Mouse (Mus musculus) lung, postnatal 0 days (tissue): ENCODE measurements around the gene Gpr45. TPM values are rescaled to one million over a fixed set of nuclear protein-coding genes. Genes with fewer than 3 reads are reported as not detected.

Source experiments
- ATAC-seq: fragments of 200-750 bp; cut with Nextera tagmentation; 2 replicates; pipeline ENCODE4 v1.8.0; 2017; ENCODE audit warnings: moderate library complexity
- DNase-seq: peaks from one replicate; pipeline ENCODE4 v3.0.0-alpha.2; 2016; ENCODE audit warnings: low spot score
- H3K27ac ChIP-seq: fragments of 300-500 bp; sonication (generic); 2 replicates; pipeline ENCODE4 v1.5.1; 2014; ENCODE audit warnings: antibody characterized with exemption, mild to moderate bottlenecking, low read length, mixed read lengths
- H3K27me3 ChIP-seq: fragments of 300-500 bp; sonication (generic); replicated peaks from 2 replicates; pipeline ENCODE4 v1.6.1; 2014; ENCODE audit warnings: low read length, mixed read lengths; ENCODE audit not compliant: insufficient read depth
- H3K36me3 ChIP-seq: fragments of 300-500 bp; sonication (generic); 2 replicates; pipeline ENCODE4 v1.6.1; 2014; ENCODE audit warnings: low read length, mixed read lengths; ENCODE audit not compliant: insufficient read depth
- H3K4me1 ChIP-seq: fragments of 300-500 bp; sonication (generic); 2 replicates; pipeline ENCODE4 v1.6.1; 2014; ENCODE audit warnings: antibody characterized with exemption, low read depth, low read length, mixed read lengths; ENCODE audit not compliant: insufficient read depth
- H3K4me2 ChIP-seq: fragments of 300-500 bp; sonication (generic); replicated peaks from 2 replicates; pipeline ENCODE4 v1.6.1; 2014; ENCODE audit warnings: low read depth, mild to moderate bottlenecking, low read length, moderate library complexity, mixed read lengths
- H3K4me3 ChIP-seq: fragments of 300-500 bp; sonication (generic); 2 replicates; pipeline ENCODE4 v1.5.1; 2014; ENCODE audit warnings: low read depth, low read length
- H3K9ac ChIP-seq: fragments of 300-500 bp; sonication (generic); replicated peaks from 2 replicates; pipeline ENCODE4 v1.6.1; 2014; ENCODE audit warnings: low read depth, mild to moderate bottlenecking
- H3K9me3 ChIP-seq: fragments of 300-500 bp; sonication (generic); 2 replicates; pipeline ENCODE4 v1.6.1; 2016; ENCODE audit warnings: low read length, mixed read lengths
- CTCF ChIP-seq: IDR thresholded peaks from 2 replicates; pipeline ENCODE4 v1.5.1; 2016; ENCODE audit warnings: antibody characterized with exemption, mild to moderate bottlenecking
- EP300 ChIP-seq: IDR thresholded peaks from 2 replicates; pipeline ENCODE4 v1.6.1; 2016; ENCODE audit warnings: antibody characterized with exemption, mild to moderate bottlenecking, control low read depth
- WGBS: fragments of 180-500 bp; shearing (Covaris S2); extraction: QIAGEN DNeasy Blood & Tissue Kit; methylation state at CpG from one replicate; pipeline ENCODE4 v1.1.7; 2014; 5-methylcytosine and 5-hydroxymethylcytosine counted together
- polyA plus RNA-seq: library from polyadenylated mRNA; unstranded; fragments of >200 nt; fragmentation: Nextera tagmentation; extraction: Ambion mirVana; gene quantifications from 2 replicates; pipeline ENCODE4 v1.2.1, GENCODE M21; 2015

Gpr45 gene
- polyA plus RNA-seq, 1 experiment from 2014 or later = 1.2 TPM

DNA sequence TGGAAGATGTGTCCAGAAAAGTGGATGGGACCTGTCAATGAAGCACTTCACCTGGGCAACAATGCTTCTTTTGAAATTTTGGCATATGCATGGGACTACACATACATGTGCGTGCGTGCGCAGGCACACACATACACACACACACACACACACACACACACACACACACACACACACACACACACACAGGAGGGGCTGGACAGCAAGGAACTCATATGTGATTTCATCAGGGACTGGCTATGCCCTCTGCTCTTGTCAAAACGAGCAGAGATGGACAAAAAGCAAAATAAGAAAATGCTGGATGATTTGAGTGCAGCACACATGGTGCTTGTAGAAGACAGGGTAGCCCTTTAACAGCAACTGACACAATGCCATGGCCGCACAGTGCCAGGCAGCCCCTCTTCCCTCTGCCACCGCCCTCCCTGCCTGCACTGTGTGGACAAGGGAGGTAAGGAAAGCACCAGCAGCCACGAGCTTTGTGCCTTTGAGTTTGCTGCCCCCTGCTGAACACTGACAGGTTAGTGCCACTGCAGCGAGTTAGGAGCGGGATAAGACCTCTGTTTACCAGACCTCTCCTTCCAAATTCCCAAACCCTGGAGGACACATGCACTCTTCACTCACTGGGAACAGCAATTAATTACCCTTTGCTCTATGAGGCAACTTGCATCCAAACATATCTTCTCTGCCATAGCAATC lies 113.1 kb downstream of the Gpr45 start:
- Histone ChIP-seq H3K4me2 (no peak overlapping the region), H3K9me3 (no peaks in the 10 kb centered on the region), H3K4me1 (no peaks in the 10 kb centered on the region), H3K27me3 (no peaks in the 10 kb centered on the region), H3K36me3 (peaks cover 4% of the 10 kb centered on the region; the same call in 1 of the 2 replicates), H3K9ac (no peak overlapping the region), H3K27ac (no peak overlapping the region), H3K4me3 (no peak overlapping the region)
- ATAC-seq (peak; percentile 79), DNase-seq (peak; percentile 82)
- TF ChIP-seq CTCF (peak; percentile 95), EP300 (no peak)
- 58% methylated on average over 9 of the region's 9 CpGs for WGBS

DNA sequence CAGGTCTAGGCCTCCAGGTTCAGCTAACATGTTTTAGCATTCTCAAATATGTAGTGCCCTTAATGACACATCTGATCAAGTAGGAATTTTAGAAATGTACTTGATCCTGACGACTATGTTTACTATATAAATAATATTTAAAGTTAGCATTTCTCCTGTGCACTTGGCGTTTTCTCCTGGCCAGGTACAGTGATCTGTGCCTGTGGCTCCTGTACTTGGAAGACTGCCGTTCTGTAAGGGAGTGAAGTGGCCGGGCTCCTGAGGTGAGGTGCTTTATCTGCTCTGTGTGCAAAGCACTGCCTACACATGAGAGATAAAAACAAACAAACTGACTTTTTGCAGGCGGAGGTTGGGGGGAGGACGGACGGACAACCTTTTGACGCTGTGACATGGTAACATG lies 113.9 kb downstream of the Gpr45 start:
- DNase-seq (peak; percentile 43), ATAC-seq (peak; percentile 63)
- 60% methylated on average over 8 of the region's 8 CpGs for WGBS
- no peaks in the 10 kb centered on the region for H3K9me3 ChIP-seq
- H3K36me3 ChIP-seq = peaks cover 4% of the 10 kb centered on the region; the same call in 1 of the 2 replicates
- no peaks in the 10 kb centered on the region for H3K27me3 ChIP-seq
- no peak overlapping the region for H3K9ac ChIP-seq
- H3K4me1 ChIP-seq = no peaks in the 10 kb centered on the region; the same call in 1 of the 2 replicates
- no peak for TF ChIP-seq CTCF
- TF ChIP-seq EP300 = peak; percentile 54
- H3K4me2 ChIP-seq = no peak overlapping the region
- H3K27ac ChIP-seq = no peak overlapping the region
- H3K4me3 ChIP-seq = no peak overlapping the region

DNA sequence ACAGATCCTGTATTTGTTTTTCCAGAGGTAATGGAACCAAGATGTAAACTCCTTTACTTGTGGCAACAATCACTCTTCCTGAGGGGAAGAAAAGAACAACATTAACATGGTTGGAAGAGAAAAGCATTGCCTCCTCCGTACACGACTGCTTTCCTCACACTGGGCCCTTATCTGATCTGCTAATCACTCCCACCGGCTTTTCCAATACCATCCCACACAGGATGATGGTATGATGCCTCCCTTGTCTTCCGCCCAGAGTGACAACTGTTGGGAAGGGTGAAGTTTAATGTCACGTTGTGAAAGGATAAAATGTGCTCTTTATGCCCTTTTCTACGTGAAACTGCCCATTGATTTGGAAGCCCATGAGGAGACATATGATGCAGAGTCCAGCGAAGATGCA lies 114.9 kb downstream of the Gpr45 start:
- 57% methylated on average over 7 of the region's 7 CpGs for WGBS
- no peak for ATAC-seq
- Histone ChIP-seq H3K36me3 (peaks cover 4% of the 10 kb centered on the region; the same call in 1 of the 2 replicates), H3K27ac (no peak overlapping the region), H3K4me1 (no peaks in the 10 kb centered on the region; the same call in 1 of the 2 replicates), H3K9me3 (no peaks in the 10 kb centered on the region), H3K4me2 (no peak overlapping the region), H3K9ac (no peak overlapping the region), H3K27me3 (no peaks in the 10 kb centered on the region), H3K4me3 (no peak overlapping the region)
- TF ChIP-seq EP300 (no peak), CTCF (no peak)
- no peak for DNase-seq

DNA sequence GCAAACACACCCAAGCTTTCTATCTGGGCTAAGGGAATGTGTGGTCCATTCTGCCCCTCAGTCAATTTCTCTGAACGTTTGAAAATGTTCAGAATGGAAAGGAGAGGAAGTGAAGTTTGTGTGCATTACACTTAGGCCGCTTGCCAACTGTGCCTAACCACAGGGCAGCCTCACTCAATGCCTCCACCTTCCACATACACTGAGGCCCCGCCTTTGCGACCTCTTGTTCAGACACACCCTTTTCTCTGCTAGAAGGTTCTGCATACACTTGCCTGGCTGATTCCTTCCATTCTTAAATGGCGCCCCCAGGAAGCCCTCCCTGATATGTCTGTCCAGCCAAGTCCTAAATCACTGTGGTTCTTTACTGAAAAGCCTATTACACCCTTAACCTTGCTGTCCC lies 118.1 kb downstream of the Gpr45 start:
- Histone ChIP-seq H3K4me1 (no peaks in the 10 kb centered on the region; the same call in 1 of the 2 replicates), H3K27me3 (no peaks in the 10 kb centered on the region), H3K27ac (no peak overlapping the region), H3K4me2 (no peak overlapping the region), H3K9me3 (no peaks in the 10 kb centered on the region), H3K36me3 (0 out of 2 replicates have a peak, but pooled peaks cover 3% of the 10 kb centered on the region), H3K9ac (no peak overlapping the region), H3K4me3 (no peak overlapping the region)
- ATAC-seq (peak; percentile 84), DNase-seq (peak; percentile 89)
- TF ChIP-seq CTCF = no peak
- TF ChIP-seq EP300 = no peak
- 47% methylated on average over 5 of the region's 5 CpGs for WGBS

DNA sequence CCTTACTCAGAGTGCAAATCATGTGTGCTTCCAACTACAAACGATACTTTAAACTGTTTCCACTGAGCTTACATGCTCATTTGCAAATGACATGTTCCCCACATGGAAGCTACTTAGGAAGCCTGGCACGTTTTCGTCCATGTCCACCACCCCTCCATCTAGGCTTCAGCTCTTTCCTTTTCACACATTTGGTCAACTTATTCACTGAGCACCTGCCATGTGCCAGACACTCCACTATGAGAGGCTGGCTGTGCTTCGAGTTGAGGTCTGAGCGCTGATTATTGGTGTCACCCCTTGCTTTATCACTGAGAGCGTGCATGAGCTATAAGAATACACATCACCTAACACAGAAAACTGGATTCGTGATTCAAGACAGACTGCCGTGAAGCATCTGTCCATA lies 119.4 kb downstream of the Gpr45 start:
- Histone ChIP-seq H3K27ac (no peak overlapping the region), H3K36me3 (0 out of 2 replicates have a peak, but pooled peaks cover 3% of the 10 kb centered on the region), H3K9ac (no peak overlapping the region), H3K4me2 (no peak overlapping the region), H3K9me3 (no peaks in the 10 kb centered on the region), H3K4me1 (no peaks in the 10 kb centered on the region; the same call in 1 of the 2 replicates), H3K4me3 (no peak overlapping the region), H3K27me3 (no peaks in the 10 kb centered on the region)
- TF ChIP-seq CTCF (no peak), EP300 (no peak)
- DNase-seq (no peak), ATAC-seq (no peak)
- WGBS = 93% methylated on average over 8 of the region's 8 CpGs

DNA sequence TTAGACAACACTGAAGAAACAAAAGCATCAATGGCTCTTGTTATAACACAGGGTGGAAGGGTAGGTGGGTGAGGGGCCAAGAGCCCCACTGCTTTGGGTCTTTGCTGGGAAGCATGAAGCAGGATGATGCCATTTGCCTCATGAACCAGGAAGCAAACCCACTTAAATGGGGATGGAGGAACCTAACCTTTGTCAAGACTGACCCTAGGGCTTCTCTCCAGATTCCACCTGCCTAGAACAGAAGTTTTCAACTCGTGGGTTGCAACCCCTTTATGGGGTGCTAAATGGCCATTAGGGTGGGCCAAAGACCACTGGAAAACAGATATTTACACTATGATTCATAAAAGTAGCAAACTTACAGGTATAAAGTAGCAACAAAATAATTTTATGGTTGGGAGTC lies 119.9 kb downstream of the Gpr45 start:
- Histone ChIP-seq H3K36me3 (0 out of 2 replicates have a peak, but pooled peaks cover 3% of the 10 kb centered on the region), H3K9me3 (no peaks in the 10 kb centered on the region), H3K27ac (no peak overlapping the region), H3K4me1 (no peaks in the 10 kb centered on the region; the same call in 1 of the 2 replicates), H3K27me3 (no peaks in the 10 kb centered on the region), H3K4me3 (no peak overlapping the region), H3K4me2 (no peak overlapping the region), H3K9ac (no peak overlapping the region)
- WGBS = 73% methylated on average over 1 of the region's 1 CpGs
- TF ChIP-seq EP300 (no peak), CTCF (no peak)
- ATAC-seq = no peak
- no peak for DNase-seq
